Mouse (Mus musculus): ENCODE data around the gene Ankle2. TPM values are rescaled to one million over a fixed set of nuclear protein-coding genes. Genes with fewer than 3 reads are reported as not detected.

Ankle2 gene
- total RNA-seq, 2 experiments from 2014 or later: 35.1 to 40.3 TPM

DNA sequence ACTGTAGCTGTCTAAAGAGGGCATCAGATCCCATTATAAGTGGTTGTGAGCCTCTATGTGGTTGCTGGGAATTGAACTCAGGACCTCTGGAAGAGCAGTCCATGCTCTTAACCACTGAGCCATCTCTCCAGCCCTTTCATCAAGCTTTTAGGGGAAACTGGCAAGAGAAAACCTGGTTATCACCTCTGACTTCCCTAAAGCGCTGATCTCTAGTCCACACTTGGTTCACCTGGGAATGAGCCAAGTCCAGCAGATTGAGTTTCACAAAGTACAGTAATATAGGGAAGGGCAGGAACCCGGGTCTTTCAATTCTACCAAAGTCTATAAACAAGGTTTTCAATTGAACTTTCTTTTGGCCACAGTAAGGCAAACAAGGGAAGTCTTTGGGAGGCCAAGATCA, 51.2 kb downstream of the Ankle2 start:
- no peak for DNase-seq (ENCODE audit: low spot score in 2 of 2)

DNA sequence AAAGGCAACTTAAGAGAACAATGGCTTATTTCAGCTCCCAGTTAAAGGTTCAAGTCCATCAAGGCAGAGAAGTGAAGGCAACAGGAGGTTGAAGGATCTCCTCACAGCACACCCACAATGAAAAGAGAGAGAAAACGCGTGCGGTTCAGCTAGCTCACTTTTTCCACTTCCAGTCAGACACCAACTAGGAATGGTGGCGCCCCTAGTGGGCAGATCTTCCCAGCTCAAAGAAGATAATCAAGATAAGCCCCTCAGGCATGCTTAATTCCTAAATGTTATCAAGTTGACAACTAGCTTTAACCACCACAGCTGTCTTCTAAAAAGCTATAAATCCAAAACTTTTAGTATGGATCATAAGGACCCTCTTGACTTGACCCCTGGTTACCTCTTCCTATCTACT, 53.7 kb downstream of the Ankle2 start:
- DNase-seq (ENCODE audit: low spot score in 2 of 2): peak; percentile 42 to 74

DNA sequence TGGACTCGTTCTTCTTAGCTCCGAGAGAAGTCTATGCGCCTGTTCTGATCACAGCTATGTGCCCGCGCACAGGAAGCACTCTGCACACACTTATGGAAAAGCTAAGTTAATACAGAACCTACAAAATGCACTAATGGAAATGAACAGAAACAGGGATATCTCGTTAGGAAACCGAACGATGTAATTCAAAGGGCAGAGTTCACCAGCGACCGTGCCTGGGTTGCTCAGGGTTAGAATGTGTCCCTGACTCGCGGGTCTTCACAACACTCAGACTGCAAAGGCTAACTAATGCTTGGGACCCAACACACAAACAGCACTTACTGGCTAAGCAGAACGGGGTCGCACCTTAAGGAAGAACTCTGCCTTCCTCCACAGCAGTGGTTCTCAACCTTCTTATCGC, 54.4 kb downstream of the Ankle2 start:
- no peak for DNase-seq (ENCODE audit: low spot score in 2 of 2)

DNA sequence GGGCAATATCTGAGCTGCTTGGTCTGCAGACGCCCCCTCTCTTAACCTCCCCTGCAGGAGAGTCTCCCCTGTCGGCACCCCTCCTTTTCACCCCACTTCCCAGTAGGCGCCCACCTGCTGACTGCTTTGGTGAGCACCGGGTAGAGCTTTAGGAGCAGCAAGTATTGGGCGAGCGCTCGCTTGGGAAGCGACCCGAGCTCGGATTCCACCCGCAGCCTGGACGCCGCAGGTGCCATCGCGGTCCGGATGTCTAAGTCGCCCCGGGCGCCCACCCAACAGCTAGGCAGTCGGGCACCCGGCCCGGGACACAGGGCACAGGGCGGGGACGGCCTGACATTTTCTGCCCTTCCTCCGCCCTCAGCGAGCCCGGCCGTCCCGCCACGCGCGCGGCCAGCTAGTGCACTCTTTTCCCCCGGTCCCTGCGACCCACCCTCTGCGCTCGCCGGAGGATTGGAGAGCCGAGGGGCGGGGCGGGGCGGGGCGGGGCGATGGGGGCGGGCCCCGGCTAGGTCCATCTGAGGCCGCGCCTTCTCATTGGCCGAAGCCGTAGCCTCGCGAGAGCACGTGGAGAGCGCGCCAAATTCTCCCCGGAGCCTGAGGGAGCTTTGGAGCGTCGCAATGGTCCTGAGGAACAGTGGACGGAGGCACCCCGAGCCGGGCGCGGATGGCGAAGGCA, 55.1 kb downstream of the Ankle2 start, which contains the start of the genes Pxmp2 and Pole:
Gene Pxmp2 (minus strand): TSS at position 417 of the 676 bp plus-strand sequence.
Gene Pole (plus strand): TSS at position 537 of the 676 bp plus-strand sequence.
- DNase-seq (ENCODE audit: low spot score in 2 of 2): peak; percentile 79 to 93

DNA sequence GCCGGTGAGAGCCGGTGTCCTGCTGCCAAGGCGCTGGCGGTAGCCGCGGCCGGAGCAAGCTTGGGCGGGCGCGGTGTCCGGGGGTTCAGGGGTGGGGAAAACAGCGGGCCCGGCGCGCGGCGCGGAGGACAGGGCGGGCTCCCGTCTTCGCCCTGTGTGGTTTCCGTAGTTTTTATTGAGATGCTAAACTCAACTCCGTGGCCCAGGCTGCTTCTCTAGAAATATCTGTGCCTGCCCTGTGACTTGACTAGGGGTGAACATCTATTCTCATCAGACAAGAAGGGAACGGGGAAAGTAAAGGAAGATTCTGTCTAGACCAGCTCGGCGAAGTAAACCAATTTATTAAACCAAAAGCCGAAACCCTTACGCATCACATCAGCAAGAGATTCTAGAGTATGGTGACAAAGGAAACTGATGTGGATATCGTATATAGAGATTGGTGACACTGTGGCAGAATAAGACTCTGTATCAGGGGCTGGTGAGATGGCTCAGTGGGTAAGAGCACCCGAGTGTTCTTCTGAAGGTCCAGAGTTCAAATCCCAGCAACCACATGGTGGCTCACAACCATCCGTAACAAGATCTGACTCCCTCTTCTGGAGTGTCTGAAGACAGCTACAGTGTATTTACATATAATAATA, 55.8 kb downstream of the Ankle2 start:
- DNase-seq (ENCODE audit: low spot score in 2 of 2): no peak

DNA sequence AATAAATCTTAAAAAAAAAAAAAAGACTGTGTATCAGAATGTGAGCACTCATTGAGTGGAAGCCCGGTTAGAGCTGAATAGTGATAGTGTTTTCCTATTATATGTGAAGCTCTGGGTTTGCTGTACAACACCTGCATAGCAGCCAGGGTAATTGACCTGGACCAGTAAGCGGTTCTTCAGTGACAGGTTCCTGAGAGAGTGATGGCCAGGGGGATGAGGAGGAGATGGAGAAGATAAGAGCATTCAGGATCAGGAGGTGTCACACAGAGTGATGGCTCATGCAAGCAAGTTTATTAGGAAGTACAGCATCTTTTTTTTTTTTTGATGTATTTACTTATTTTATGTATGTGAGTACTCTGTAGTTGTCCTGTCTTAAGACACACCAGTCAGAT, 56.3 kb downstream of the Ankle2 start:
- DNase-seq (ENCODE audit: low spot score in 2 of 2): no peak

DNA sequence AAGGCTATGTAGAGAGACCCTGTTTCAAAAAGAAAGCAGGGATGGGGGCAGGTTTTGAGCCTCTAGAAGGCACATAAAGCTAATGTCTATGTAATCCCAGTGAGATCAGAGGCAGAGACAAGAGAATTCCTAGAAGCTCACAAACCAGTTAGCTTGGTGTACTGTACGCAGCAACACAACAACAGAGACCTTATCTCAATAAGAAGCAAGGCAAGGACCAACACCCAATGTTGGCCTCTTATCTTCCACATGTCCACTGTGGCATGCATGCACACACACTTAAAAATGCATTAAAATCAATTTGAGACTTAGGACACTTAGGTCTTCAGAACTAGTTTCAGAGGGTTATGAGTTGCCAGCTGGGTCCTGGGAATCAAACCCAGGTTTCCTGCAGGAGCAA, 60.8 kb downstream of the Ankle2 start:
- DNase-seq (ENCODE audit: low spot score in 2 of 2): no peak

DNA sequence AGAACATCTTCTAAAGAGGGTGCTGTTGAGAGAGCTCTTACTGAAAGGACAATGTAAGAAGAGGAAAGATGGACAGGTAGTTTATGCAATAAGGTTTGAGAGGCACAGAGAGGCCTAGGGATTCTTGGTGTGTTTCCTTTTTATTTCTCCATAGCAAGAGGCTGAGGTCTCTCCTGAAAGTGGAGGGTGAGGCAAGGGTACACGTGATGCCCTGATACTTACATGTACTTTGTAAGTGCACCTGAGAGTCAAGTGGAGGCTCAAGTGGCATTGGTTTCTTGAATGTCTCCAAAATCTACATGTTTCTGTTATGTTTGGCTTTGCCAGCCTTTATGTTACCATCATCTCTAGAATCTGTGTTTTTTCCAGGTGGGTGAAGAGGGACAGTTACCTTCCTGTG, 65.8 kb downstream of the Ankle2 start:
- no peak for DNase-seq (ENCODE audit: low spot score in 2 of 2)

DNA sequence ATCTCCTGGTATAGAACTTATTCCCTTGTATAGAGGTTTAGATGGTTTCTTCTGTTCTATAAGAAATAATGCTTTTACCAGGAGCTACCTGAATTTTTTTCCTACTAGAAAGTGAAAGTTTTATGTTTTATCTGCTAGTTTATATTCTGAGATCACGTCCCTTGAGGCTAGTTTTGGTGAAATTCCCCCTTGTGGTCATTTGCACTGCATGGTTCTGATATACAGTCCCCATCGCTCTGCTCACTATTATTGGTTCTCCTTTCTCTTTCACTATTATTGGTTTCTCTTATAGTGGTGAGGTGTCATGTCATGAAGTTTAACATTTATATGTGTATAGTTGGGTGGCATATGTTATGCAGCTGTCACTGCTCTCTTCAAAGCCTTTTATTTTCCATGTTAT, 69.8 kb downstream of the Ankle2 start:
- DNase-seq (ENCODE audit: low spot score in 2 of 2): no peak

Other genes starting within 250 kb of the Ankle2 start
- gene Zfp932, start 234.5 kb upstream of the Ankle2 start, total RNA-seq (2021): 10 to 100 TPM; 10.8 to 14.7 TPM
- gene Gm17655, start 158.5 kb upstream of the Ankle2 start, total RNA-seq (2021): 1 to 10 TPM; 2.8 to 3.9 TPM
- under 1 TPM; 0.23 to 0.29 TPM for gene Gm35315, start 136.6 kb upstream of the Ankle2 start, total RNA-seq (2021)
- gene Plcxd1, start 131.0 kb upstream of the Ankle2 start, total RNA-seq (2021): not detected
- 10 to 100 TPM; 24.5 to 29.1 TPM for gene Gtpbp6, start 122.8 kb upstream of the Ankle2 start, total RNA-seq (2021)
- gene Zfp605, start 120.9 kb upstream of the Ankle2 start, total RNA-seq (2021): 1 to 10 TPM; 2.9 to 4.1 TPM
- gene Chfr, start 95.2 kb upstream of the Ankle2 start, total RNA-seq (2021): 10 to 100 TPM; 24.8 to 27.6 TPM
- gene Golga3, start 54.3 kb upstream of the Ankle2 start, total RNA-seq (2021): 10 to 100 TPM; 43.8 to 46.8 TPM
- gene Pgam5, start 38.9 kb downstream of the Ankle2 start, total RNA-seq (2021): 10 to 100 TPM; 25.1 to 29.8 TPM
- gene Pxmp2, start 55.2 kb downstream of the Ankle2 start, total RNA-seq (2021): 10 to 100 TPM; 22.4 to 23.5 TPM
- 10 to 100 TPM; 14.3 to 15.0 TPM for gene Pole, start 55.3 kb downstream of the Ankle2 start, total RNA-seq (2021)
- not detected for gene P2rx2, start 112.2 kb downstream of the Ankle2 start, total RNA-seq (2021)
- gene Lrcol1, start 113.7 kb downstream of the Ankle2 start, total RNA-seq (2021): not detected
- 10 to 100 TPM; 42.7 to 45.7 TPM for gene Fbrsl1, start 217.5 kb downstream of the Ankle2 start, total RNA-seq (2021)